Mouse (Mus musculus) liver, adult 2 months (tissue): ENCODE data around the gene Fzr1. TPM values are rescaled to one million over a fixed set of nuclear protein-coding genes. Genes with fewer than 3 reads are reported as not detected.
A peak's percentile ranks its signal among the peaks of the same experiment; 100 is the strongest.

Experiments used
- DNase-seq: peaks from one replicate; pipeline ENCODE4 v3.0.0-alpha.2; 2011; ENCODE audit warnings: low read depth, low spot score; ENCODE audit errors: extremely low read depth
- H3K27ac ChIP-seq: fragments of 200-500 bp; replicated peaks from 2 replicates; pipeline ENCODE4 v1.5.1; 2012; ENCODE audit warnings: low read depth, mild to moderate bottlenecking, control low read depth, inconsistent platforms, low read length; ENCODE audit not compliant: insufficient read depth
- H3K27me3 ChIP-seq: fragments of 200-500 bp; 2 replicates; pipeline ENCODE4 v1.6.1; 2012; ENCODE audit warnings: mild to moderate bottlenecking, moderate library complexity, low read length, inconsistent platforms; ENCODE audit not compliant: control insufficient read depth, insufficient read depth
- H3K36me3 ChIP-seq: fragments of 200-500 bp; 2 replicates; pipeline ENCODE4 v1.6.1; 2012; ENCODE audit warnings: low read length, inconsistent platforms; ENCODE audit not compliant: control insufficient read depth, insufficient read depth
- H3K4me1 ChIP-seq: fragments of 200-500 bp; 2 replicates; pipeline ENCODE4 v1.6.1; 2011; ENCODE audit warnings: low read length; ENCODE audit not compliant: control insufficient read depth, insufficient read depth
- H3K4me3 ChIP-seq: fragments of 200-500 bp; 2 replicates; pipeline ENCODE4 v1.5.1; 2011; ENCODE audit warnings: low read depth, mild to moderate bottlenecking, control low read depth, low read length, moderate library complexity; ENCODE audit not compliant: insufficient read depth
- H3K79me2 ChIP-seq: fragments of 200-500 bp; 2 replicates; pipeline ENCODE4 v1.6.1; 2012; ENCODE audit warnings: inconsistent platforms, mild to moderate bottlenecking, low read length, moderate library complexity; ENCODE audit not compliant: control insufficient read depth, insufficient read depth
- H3K9ac ChIP-seq: fragments of 200-500 bp; 2 replicates; pipeline ENCODE4 v1.6.1; 2012; ENCODE audit warnings: low read depth, mild to moderate bottlenecking, control low read depth, inconsistent platforms, low read length
- CTCF ChIP-seq: fragments of 200-500 bp; IDR thresholded peaks from 2 replicates; pipeline ENCODE4 v1.5.1; 2011; ENCODE audit warnings: low read depth, low read length, control low read depth
- POLR2A ChIP-seq: fragments of 200-500 bp; IDR thresholded peaks from 2 replicates; pipeline ENCODE4 v1.6.1; 2011; ENCODE audit warnings: low read length, control low read depth; ENCODE audit not compliant: insufficient read depth; ENCODE audit errors: extremely low read depth
- WGBS: fragments of 180-500 bp; shearing (Covaris S2); methylation state at CpG from one replicate; pipeline ENCODE4 v1.1.7; 2018; 5-methylcytosine and 5-hydroxymethylcytosine counted together
- polyA plus RNA-seq: library from polyadenylated mRNA; depleted of rRNA; stranded (reverse); fragments of >200 nt; gene quantifications from 2 replicates; pipeline ENCODE4 v1.2.3, GENCODE M21; 2012
- total RNA-seq: library from RNA; depleted of rRNA; stranded (reverse); fragments of >200 nt; gene quantifications from 2 replicates; pipeline ENCODE4 v1.2.3, GENCODE M21; 2014

Fzr1 gene
- total and polyA plus RNA-seq, 2 experiments, result 6.2 to 29.9 TPM

DNA sequence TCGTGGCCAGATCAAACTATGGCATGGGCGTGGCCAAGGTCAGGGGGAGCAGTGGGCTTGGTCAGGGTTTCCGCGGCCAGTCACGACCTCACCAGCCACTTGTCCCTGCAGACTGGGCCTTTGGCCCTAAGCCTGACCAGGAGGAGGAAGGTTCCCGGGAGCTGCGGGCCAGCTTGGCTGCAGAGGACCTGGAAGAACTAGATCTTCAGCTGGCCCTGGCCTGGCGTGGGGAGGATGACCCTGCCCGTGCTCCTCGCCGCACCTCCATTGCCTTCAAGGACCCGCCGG lies 12.3 kb upstream of the Fzr1 start:
- H3K27me3 ChIP-seq, result no peaks in the 10 kb centered on the region
- WGBS, result 89% methylated on average over 13 of the region's 13 CpGs
- H3K4me3 ChIP-seq, result no peak overlapping the region
- no peak overlapping the region for H3K27ac ChIP-seq
- no peak overlapping the region for H3K9ac ChIP-seq
- 0 out of 2 replicates have a peak, but pooled peaks cover 1% of the 10 kb centered on the region for H3K36me3 ChIP-seq
- peaks cover 9% of the 10 kb centered on the region for H3K4me1 ChIP-seq
- no peak for TF ChIP-seq POLR2A
- TF ChIP-seq CTCF, result no peak
- no peak for DNase-seq
- H3K79me2 ChIP-seq, result peaks cover under 1% of the 10 kb centered on the region; the same call in 1 of the 2 replicates

DNA sequence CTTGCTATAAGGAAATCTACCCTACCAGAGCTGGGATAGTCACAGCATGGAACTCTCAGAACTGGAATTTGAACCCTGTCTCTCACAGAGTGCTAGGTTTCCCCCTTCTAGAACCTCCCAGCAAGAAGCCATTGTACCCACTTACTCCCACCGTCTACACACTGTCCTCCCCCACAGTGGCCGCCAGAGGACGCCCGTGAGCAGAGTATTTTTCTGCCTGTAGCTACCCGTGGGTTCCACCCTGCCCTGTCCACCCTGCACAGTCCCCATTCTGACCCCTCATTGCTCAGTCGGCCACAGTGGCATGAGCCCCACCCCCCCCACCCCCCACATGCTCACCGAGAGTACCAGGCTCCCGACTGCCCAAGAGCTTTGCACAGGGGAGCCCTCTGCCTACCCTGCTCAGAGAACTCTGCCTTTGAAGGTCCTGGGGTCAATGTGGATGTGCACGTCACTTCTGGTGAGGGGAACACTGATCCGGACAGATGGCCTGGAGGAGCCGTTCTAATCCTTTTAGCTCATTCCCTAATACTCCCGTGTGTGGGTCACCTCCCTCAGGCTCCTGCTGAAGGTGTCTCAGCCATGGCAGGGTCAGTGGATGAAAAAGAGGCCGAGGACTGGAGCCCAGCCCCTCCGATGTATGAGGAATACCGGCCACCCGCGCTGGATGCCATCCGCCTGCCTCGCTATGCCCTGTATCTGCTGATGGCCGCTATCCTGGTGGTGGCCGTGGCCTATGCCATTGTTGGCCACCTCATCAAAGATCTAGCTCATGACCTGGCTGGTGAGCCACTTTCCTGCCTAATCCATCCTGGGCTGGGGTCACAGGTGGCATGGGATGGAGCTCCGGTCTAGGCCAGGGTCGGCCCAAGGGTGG lies 11.7 kb upstream of the Fzr1 start:
- Histone ChIP-seq H3K36me3 (0 out of 2 replicates have a peak, but pooled peaks cover 1% of the 10 kb centered on the region), H3K4me3 (no peak overlapping the region), H3K27ac (no peak overlapping the region), H3K4me1 (peaks cover 14% of the 10 kb centered on the region), H3K79me2 (peaks cover 6% of the 10 kb centered on the region), H3K27me3 (no peaks in the 10 kb centered on the region), H3K9ac (no peak overlapping the region)
- no peak for DNase-seq
- 52% methylated on average over 23 of the region's 23 CpGs for WGBS
- TF ChIP-seq CTCF (peak; percentile 95), POLR2A (no peak)

DNA sequence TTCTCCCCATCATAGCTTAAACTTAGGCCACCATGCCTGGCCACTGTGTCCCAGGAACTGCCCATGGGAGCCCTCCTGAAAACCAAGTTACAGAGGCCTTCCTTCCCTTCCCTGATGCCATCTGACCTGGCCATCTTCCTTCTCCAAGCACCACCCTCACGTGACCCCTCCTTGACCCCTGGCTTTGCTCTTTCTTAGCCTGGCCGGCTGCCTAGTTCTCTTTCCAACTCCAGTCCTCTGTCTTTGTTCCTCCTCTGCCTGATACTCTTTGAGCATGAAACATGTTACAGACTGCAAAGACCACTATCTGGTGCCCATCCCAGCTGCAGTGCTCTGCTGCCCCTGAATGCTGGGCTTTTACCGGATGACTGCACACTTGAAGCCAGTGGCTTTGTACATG lies 11.1 kb upstream of the Fzr1 start:
- DNase-seq, result peak; percentile 43
- no peak overlapping the region for H3K27ac ChIP-seq
- WGBS, result 19% methylated on average over 3 of the region's 3 CpGs

DNA sequence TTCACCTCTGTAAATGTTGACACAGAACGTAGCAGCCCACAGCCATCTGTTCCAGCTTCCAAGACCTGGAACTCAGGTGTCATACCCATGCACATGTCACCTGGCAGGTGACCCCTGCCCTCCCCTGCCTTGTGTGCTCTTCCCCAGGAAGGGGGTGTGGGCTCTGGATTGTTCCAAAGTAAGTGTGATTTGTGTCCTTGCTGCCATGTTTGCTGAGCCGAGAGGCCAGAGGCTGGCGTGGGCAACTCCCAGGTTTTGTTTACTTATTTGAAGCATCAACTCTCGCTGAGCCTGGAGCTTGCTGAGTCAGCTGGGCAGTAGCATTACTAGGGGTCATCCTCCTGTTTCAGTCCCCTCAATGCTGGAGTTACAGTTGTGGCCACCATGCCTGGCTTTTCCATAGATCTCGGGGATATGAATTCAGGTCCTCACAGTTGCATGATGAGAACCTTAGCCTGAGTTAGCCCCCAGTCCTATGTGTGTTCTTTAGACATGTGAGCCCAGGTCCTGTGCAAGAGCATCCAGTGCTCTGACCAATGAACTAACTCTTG lies 10.3 kb upstream of the Fzr1 start, which contains the start of gene Gm48552:
Gene Gm48552, plus strand, starts transcription at position 501 of the 551 bp plus-strand sequence.
- Histone ChIP-seq H3K4me3 (no peak within 1 kb of the TSS), H3K4me1 (peaks cover 17% of the 10 kb centered on the region), H3K9ac (no peak within 1 kb of the TSS), H3K27ac (no peak within 1 kb of the TSS), H3K27me3 (no peaks in the 10 kb centered on the region), H3K79me2 (peaks cover 13% of the 10 kb centered on the region), H3K36me3 (0 out of 2 replicates have a peak, but pooled peaks cover 1% of the 10 kb centered on the region)
- TF ChIP-seq CTCF (no peak), POLR2A (no peak)
- DNase-seq, result peak; percentile 58
- 32% methylated on average over 5 of the region's 5 CpGs for WGBS

More for the DNA sequence above, 11.1 kb upstream of the Fzr1 start:
- Histone ChIP-seq H3K9ac (no peak overlapping the region), H3K27me3 (no peaks in the 10 kb centered on the region), H3K4me3 (no peak overlapping the region), H3K36me3 (0 out of 2 replicates have a peak, but pooled peaks cover 1% of the 10 kb centered on the region), H3K4me1 (peaks cover 17% of the 10 kb centered on the region), H3K79me2 (peaks cover 13% of the 10 kb centered on the region)
- TF ChIP-seq POLR2A, result no peak
- no peak for TF ChIP-seq CTCF

DNA sequence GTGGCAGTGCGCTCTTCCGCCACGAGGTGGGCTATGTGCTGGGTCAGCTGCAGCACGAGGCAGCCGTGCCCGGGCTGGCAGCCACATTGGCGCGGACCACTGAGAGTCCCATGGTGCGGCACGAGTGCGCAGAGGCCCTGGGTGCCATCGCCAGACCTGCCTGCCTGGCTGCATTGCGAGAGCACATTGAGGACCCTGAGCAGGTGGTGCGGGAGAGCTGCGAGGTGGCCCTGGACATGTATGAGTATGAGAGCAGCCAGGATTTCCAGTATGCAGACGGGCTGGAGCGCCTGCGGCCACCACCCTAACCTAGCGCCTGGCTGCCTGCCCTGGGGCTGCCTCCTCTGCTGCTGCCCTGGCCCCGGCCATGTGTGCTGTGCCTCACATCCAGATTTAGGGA lies 9.4 kb upstream of the Fzr1 start:
- no peak overlapping the region for H3K9ac ChIP-seq
- no peak for DNase-seq
- peaks cover 14% of the 10 kb centered on the region for H3K4me1 ChIP-seq
- 0 out of 2 replicates have a peak, but pooled peaks cover 1% of the 10 kb centered on the region for H3K36me3 ChIP-seq
- 86% methylated on average over 20 of the region's 20 CpGs for WGBS
- TF ChIP-seq CTCF (no peak), POLR2A (no peak)
- H3K4me3 ChIP-seq, result no peak overlapping the region
- peaks cover 13% of the 10 kb centered on the region for H3K79me2 ChIP-seq
- no peaks in the 10 kb centered on the region for H3K27me3 ChIP-seq
- H3K27ac ChIP-seq, result no peak overlapping the region
